Mouse (Mus musculus) myocyte (in vitro differentiated cells): ENCODE data around the gene Fbxw8. TPM values are rescaled to one million over a fixed set of nuclear protein-coding genes. Genes with fewer than 3 reads are reported as not detected.

Source experiments
- H3K27me3 ChIP-seq: one replicate; pipeline ENCODE4 v1.6.1; 2011; ENCODE audit not compliant: control insufficient read depth, insufficient read depth, insufficient read length
- H3K36me3 ChIP-seq: one replicate; pipeline ENCODE4 v1.6.1; 2011; ENCODE audit not compliant: control insufficient read depth, insufficient read depth
- H3K4me2 ChIP-seq: one replicate; pipeline ENCODE4 v1.6.1; 2011; ENCODE audit warnings: low read depth, control low read depth
- H3K4me3 ChIP-seq: one replicate; pipeline ENCODE4 v1.5.1; 2011; ENCODE audit warnings: mild to moderate bottlenecking, control low read depth, moderate library complexity
- H3K79me2 ChIP-seq: one replicate; pipeline ENCODE4 v1.6.1; 2011; ENCODE audit not compliant: control insufficient read depth, insufficient read depth
- H3ac ChIP-seq: one replicate; pipeline ENCODE4 v1.6.1; 2011; ENCODE audit not compliant: control insufficient read depth, insufficient read length
- CEBPB ChIP-seq: IDR thresholded peaks from 2 replicates; pipeline ENCODE4 v1.6.1; 2011; ENCODE audit warnings: mild to moderate bottlenecking, moderate library complexity; ENCODE audit not compliant: poor library complexity, insufficient read depth, severe bottlenecking
- E2F4 ChIP-seq: IDR thresholded peaks from one replicate; pipeline ENCODE4 v1.6.1; 2011; ENCODE audit warnings: mild to moderate bottlenecking, control low read depth, moderate library complexity; ENCODE audit not compliant: insufficient read depth
- MAX ChIP-seq: IDR thresholded peaks from one replicate; pipeline ENCODE4 v1.6.1; 2011; ENCODE audit warnings: low read depth, mild to moderate bottlenecking, control low read depth
- MYOD1 ChIP-seq, 3 experiments: IDR thresholded peaks; one replicate each; pipeline ENCODE4 v1.6.1; 2011; ENCODE audit warnings: control low read depth in 2 of 3, low read depth in 2 of 3, mild to moderate bottlenecking in 2 of 3, moderate library complexity in 1 of 3; ENCODE audit not compliant: insufficient read length in 2 of 3, control insufficient read depth in 1 of 3
- MYOG ChIP-seq, 3 experiments: IDR thresholded peaks; one replicate each; pipeline ENCODE4 v1.6.1; 2011; ENCODE audit warnings: control low read depth in 2 of 3, low read depth in 2 of 3, mild to moderate bottlenecking in 2 of 3; ENCODE audit not compliant: insufficient read length in 2 of 3, control insufficient read depth in 1 of 3, insufficient read depth in 1 of 3
- POLR2A ChIP-seq: IDR thresholded peaks from one replicate; pipeline ENCODE4 v1.6.1; 2011; ENCODE audit warnings: low read depth, mild to moderate bottlenecking, control low read depth, moderate library complexity; ENCODE audit not compliant: insufficient read length
- POLR2AphosphoS2 ChIP-seq: IDR thresholded peaks from one replicate; pipeline ENCODE4 v1.6.1; 2011; ENCODE audit warnings: low read depth, control low read depth; ENCODE audit not compliant: insufficient read length
- REST ChIP-seq: IDR thresholded peaks from one replicate; pipeline ENCODE4 v1.6.1; 2011; ENCODE audit warnings: mild to moderate bottlenecking, control low read depth, moderate library complexity; ENCODE audit not compliant: insufficient read depth, insufficient read length
- SRF ChIP-seq: IDR thresholded peaks from one replicate; pipeline ENCODE4 v1.6.1; 2011; ENCODE audit warnings: low read depth; ENCODE audit not compliant: control insufficient read depth, insufficient read length
- TCF12 ChIP-seq: IDR thresholded peaks from one replicate; pipeline ENCODE4 v1.6.1; 2011; ENCODE audit warnings: mild to moderate bottlenecking, control low read depth; ENCODE audit not compliant: poor library complexity, insufficient read depth, severe bottlenecking
- TCF3 ChIP-seq: IDR thresholded peaks from one replicate; pipeline ENCODE4 v1.6.1; 2011; ENCODE audit warnings: low read depth, control low read depth; ENCODE audit not compliant: insufficient read length
- USF1 ChIP-seq: IDR thresholded peaks from one replicate; pipeline ENCODE4 v1.6.1; 2011; ENCODE audit warnings: low read depth, mild to moderate bottlenecking, control low read depth, moderate library complexity
- polyA plus RNA-seq: library from polyadenylated mRNA; unstranded; fragments of >200 nt; fragmentation: generic; extraction: Trizol; gene quantifications from one replicate; pipeline ENCODE4 v1.2.1, GENCODE M21; 2012; ENCODE audit warnings: missing spikeins

Fbxw8 gene
- polyA plus RNA-seq, 1 experiment = 65.5 TPM

GRCm38 (mm10) chr5:118034632-118035031 lies 120.6 kb downstream of the Fbxw8 start:
- Histone ChIP-seq H3K4me2 (no peak overlapping the region), H3K27me3 (no peaks in the 10 kb centered on the region), H3K79me2 (no peaks in the 10 kb centered on the region), H3K36me3 (no peaks in the 10 kb centered on the region), H3K4me3 (no peak overlapping the region), H3ac (no peak overlapping the region)
- TF ChIP-seq USF1 (no peak), E2F4 (no peak), POLR2A (no peak), SRF (no peak), REST (no peak), MYOG (IDR thresholded peaks at IDR 0.05; ENCODE audit: control insufficient read depth in 1 of 3, insufficient read depth in 1 of 3, insufficient read length in 2 of 3, low read depth in 2 of 3) (no peak), MAX (no peak), CEBPB (no peak), TCF3 (no peak), MYOD1 (IDR thresholded peaks at IDR 0.05; ENCODE audit: control insufficient read depth in 1 of 3, insufficient read length in 2 of 3, low read depth in 2 of 3) (no peak), POLR2AphosphoS2 (no peak), TCF12 (no peak)

- Histone ChIP-seq H3K27me3 (peaks cover 5% of the 10 kb centered on the region), H3K79me2 (no peaks in the 10 kb centered on the region), H3K4me3 (no peak overlapping the region), H3K4me2 (no peak overlapping the region), H3ac (no peak overlapping the region), H3K36me3 (no peaks in the 10 kb centered on the region)
- TF ChIP-seq REST (no peak), MYOD1 (IDR thresholded peaks at IDR 0.05; ENCODE audit: control insufficient read depth in 1 of 3, insufficient read length in 2 of 3, low read depth in 2 of 3) (no peak), POLR2A (no peak), E2F4 (no peak), USF1 (no peak), POLR2AphosphoS2 (no peak), CEBPB (no peak), SRF (no peak), TCF12 (no peak), MAX (no peak), TCF3 (no peak), MYOG (IDR thresholded peaks at IDR 0.05; ENCODE audit: control insufficient read depth in 1 of 3, insufficient read depth in 1 of 3, insufficient read length in 2 of 3, low read depth in 2 of 3) (no peak)
These were observed 121.5 kb downstream of the Fbxw8 start for GRCm38 (mm10) chr5:118033740-118034139.

GRCm38 (mm10) chr5:118033328-118033727 lies 121.9 kb downstream of the Fbxw8 start:
- TF ChIP-seq TCF12 (no peak), POLR2AphosphoS2 (no peak), TCF3 (no peak), USF1 (no peak), MYOG (IDR thresholded peaks at IDR 0.05; ENCODE audit: control insufficient read depth in 1 of 3, insufficient read depth in 1 of 3, insufficient read length in 2 of 3, low read depth in 2 of 3) (no peak)
- Histone ChIP-seq H3ac (no peak overlapping the region), H3K36me3 (no peaks in the 10 kb centered on the region), H3K27me3 (peaks cover 9% of the 10 kb centered on the region), H3K4me2 (no peak overlapping the region), H3K4me3 (no peak overlapping the region), H3K79me2 (no peaks in the 10 kb centered on the region)

GRCm38 (mm10) chr5:118031508-118031907 lies 123.8 kb downstream of the Fbxw8 start:
- H3ac ChIP-seq = no peak overlapping the region
- H3K27me3 ChIP-seq = peaks cover 27% of the 10 kb centered on the region
- no peaks in the 10 kb centered on the region for H3K36me3 ChIP-seq
- H3K79me2 ChIP-seq = no peaks in the 10 kb centered on the region
- H3K4me3 ChIP-seq = no peak overlapping the region
- H3K4me2 ChIP-seq = no peak overlapping the region
- TF ChIP-seq SRF = no peak

GRCm38 (mm10) chr5:118031059-118031458 lies 124.2 kb downstream of the Fbxw8 start:
- Histone ChIP-seq H3K4me2 (no peak overlapping the region), H3K36me3 (no peaks in the 10 kb centered on the region), H3K79me2 (no peaks in the 10 kb centered on the region), H3K27me3 (peaks cover 31% of the 10 kb centered on the region), H3K4me3 (no peak overlapping the region), H3ac (no peak overlapping the region)
- TF ChIP-seq TCF12 = no peak
- TF ChIP-seq MYOD1 (IDR thresholded peaks at IDR 0.05; ENCODE audit: control insufficient read depth in 1 of 3, insufficient read length in 2 of 3, low read depth in 2 of 3) = no peak
- no peak for TF ChIP-seq CEBPB
- no peak for TF ChIP-seq MYOG (IDR thresholded peaks at IDR 0.05; ENCODE audit: control insufficient read depth in 1 of 3, insufficient read depth in 1 of 3, insufficient read length in 2 of 3, low read depth in 2 of 3)
- TF ChIP-seq USF1 = no peak
- no peak for TF ChIP-seq TCF3
- no peak for TF ChIP-seq POLR2AphosphoS2
- TF ChIP-seq MAX = no peak
- TF ChIP-seq SRF = no peak
- TF ChIP-seq E2F4 = no peak
- no peak for TF ChIP-seq REST
- TF ChIP-seq POLR2A = no peak
